Mouse (Mus musculus) T-cell, adult 66 days (primary cell): Measurements from ENCODE around the gene Khdrbs1. TPM values are rescaled to one million over a fixed set of nuclear protein-coding genes. Genes with fewer than 3 reads are reported as not detected.

Experiments
- total RNA-seq, 2 experiments: library from RNA; stranded (reverse); gene quantifications; 3 replicates in 1 of 2; 4 replicates in 1 of 2; pipeline ENCODE4 v1.2.4; 2023

Gene Khdrbs1
- 100 to 1,000 TPM; 135 to 141 TPM for total RNA-seq

GRCm38 (mm10) chr4:129742232-129743009, at the start of gene Khdrbs1:
TSS of gene Khdrbs1 (minus strand) at chr4:129742303.

GRCm38 (mm10) chr4:129696158-129696985, 45.7 kb downstream of the Khdrbs1 start, which contains the start of gene Tmem39b:
TSS of gene Tmem39b (minus strand) at chr4:129696838.

GRCm38 (mm10) chr4:129672083-129672877, 69.8 kb downstream of the Khdrbs1 start, which contains the start of gene Kpna6:
TSS of gene Kpna6 (minus strand) at chr4:129672767.

Other genes starting within 250 kb of the Khdrbs1 start
- 10 to 100 TPM in 1 of 2 experiments, 1 to 10 TPM in 1; 8.1 to 10.4 TPM for gene Marcksl1, start 228.7 kb downstream of the Khdrbs1 start, total RNA-seq
- gene Hdac1, start 199.6 kb downstream of the Khdrbs1 start, total RNA-seq, result 100 to 1,000 TPM; 135 to 137 TPM
- gene Lck, start 168.7 kb downstream of the Khdrbs1 start, total RNA-seq, result 100 to 1,000 TPM; 913 to 948 TPM
- not detected for gene Fam167b, start 163.8 kb downstream of the Khdrbs1 start, total RNA-seq
- gene Eif3i, start 141.7 kb downstream of the Khdrbs1 start, total RNA-seq, result 100 to 1,000 TPM; 181 to 191 TPM
- gene Tmem234, start 141.6 kb downstream of the Khdrbs1 start, total RNA-seq, result 100 to 1,000 TPM; 125 to 142 TPM
- gene Dcdc2b, start 128.0 kb downstream of the Khdrbs1 start, total RNA-seq, result 1 to 10 TPM; 3.5 to 4.0 TPM
- gene Iqcc, start 123.2 kb downstream of the Khdrbs1 start, total RNA-seq, result 10 to 100 TPM; 26.8 to 29.0 TPM
- gene Ccdc28b, start 118.4 kb downstream of the Khdrbs1 start, total RNA-seq, result 10 to 100 TPM; 14.0 to 15.8 TPM
- gene Txlna, start 101.2 kb downstream of the Khdrbs1 start, total RNA-seq, result 10 to 100 TPM; 71.4 to 73.6 TPM
- gene Kpna6, start 69.5 kb downstream of the Khdrbs1 start, total RNA-seq, result 10 to 100 TPM; 33.9 to 45.9 TPM
- 10 to 100 TPM; 13.0 to 15.0 TPM for gene Tmem39b, start 45.5 kb downstream of the Khdrbs1 start, total RNA-seq
- 100 to 1,000 TPM; 310 to 329 TPM for gene Ptp4a2, start 68.9 kb upstream of the Khdrbs1 start, total RNA-seq
- gene Spocd1, start 186.9 kb upstream of the Khdrbs1 start, total RNA-seq, result not detected
- 1 to 10 TPM; 1.8 to 2.8 TPM for gene Adgrb2, start 242.6 kb upstream of the Khdrbs1 start, total RNA-seq